Mouse (Mus musculus) heart, embryonic 12.5 days (tissue): ENCODE data around the gene Tmem115. TPM values are rescaled to one million over a fixed set of nuclear protein-coding genes. Genes with fewer than 3 reads are reported as not detected.

Source experiments
- ATAC-seq: fragments of 200-750 bp; cut with Nextera tagmentation; 2 replicates; pipeline ENCODE4 v1.8.0; 2017; ENCODE audit warnings: moderate TSS enrichment, moderate library complexity; ENCODE audit not compliant: insufficient number of reproducible peaks, low FRiP score
- H3K27ac ChIP-seq: fragments of 300-500 bp; sonication (generic); 2 replicates; pipeline ENCODE4 v1.5.1; 2016; ENCODE audit warnings: mild to moderate bottlenecking, moderate library complexity; ENCODE audit not compliant: poor library complexity, severe bottlenecking
- H3K27me3 ChIP-seq: fragments of 300-500 bp; sonication (generic); replicated peaks from 2 replicates; pipeline ENCODE4 v1.6.1; 2016; ENCODE audit warnings: mild to moderate bottlenecking, moderate library complexity
- H3K36me3 ChIP-seq: fragments of 300-500 bp; sonication (generic); 2 replicates; pipeline ENCODE4 v1.6.1; 2016; ENCODE audit warnings: mild to moderate bottlenecking, moderate library complexity
- H3K4me1 ChIP-seq: fragments of 300-500 bp; sonication (generic); replicated peaks from 2 replicates; pipeline ENCODE4 v1.6.1; 2016; ENCODE audit warnings: mild to moderate bottlenecking
- H3K4me2 ChIP-seq: fragments of 300-500 bp; sonication (generic); 2 replicates; pipeline ENCODE4 v1.6.1; 2016; ENCODE audit warnings: mild to moderate bottlenecking, moderate library complexity
- H3K4me3 ChIP-seq: fragments of 300-500 bp; sonication (generic); 2 replicates; pipeline ENCODE4 v1.5.1; 2016; ENCODE audit warnings: mild to moderate bottlenecking
- H3K9ac ChIP-seq: fragments of 300-500 bp; sonication (generic); 2 replicates; pipeline ENCODE4 v1.6.1; 2016; ENCODE audit warnings: mild to moderate bottlenecking, moderate library complexity
- H3K9me3 ChIP-seq: fragments of 300-500 bp; sonication (generic); replicated peaks from 2 replicates; pipeline ENCODE4 v1.6.1; 2016; ENCODE audit warnings: mild to moderate bottlenecking, moderate library complexity
- WGBS: fragments of 180-500 bp; shearing (Covaris S2); methylation state at CpG from one replicate; pipeline ENCODE4 v1.1.7; 2016; 5-methylcytosine and 5-hydroxymethylcytosine counted together
- polyA plus RNA-seq: library from polyadenylated mRNA; unstranded; fragments of >200 nt; fragmentation: Nextera tagmentation; extraction: Ambion mirVana; gene quantifications from 2 replicates; pipeline ENCODE4 v1.2.1, GENCODE M21; 2016

The Tmem115 gene
- polyA plus RNA-seq, 1 experiment from 2014 or later: 37.5 TPM

GRCm38 (mm10) chr9:107522400-107522711, 11.4 kb upstream of the Tmem115 start:
- 39% methylated on average over 2 of the region's 2 CpGs for WGBS
- peaks cover 36% of the 10 kb centered on the region for H3K4me1 ChIP-seq
- peak overlapping the region; percentile 59 for H3K4me2 ChIP-seq
- ATAC-seq: no peak
- peaks cover 33% of the 10 kb centered on the region for H3K27me3 ChIP-seq
- H3K9ac ChIP-seq: 0 out of 2 replicates have a peak overlapping the region, but pooled peaks have one; percentile 1
- H3K36me3 ChIP-seq: peaks cover 4% of the 10 kb centered on the region; the same call in 1 of the 2 replicates
- H3K9me3 ChIP-seq: no peaks in the 10 kb centered on the region
- no peak overlapping the region for H3K4me3 ChIP-seq
- peak overlapping the region; percentile 39; the same call in 1 of the 2 replicates for H3K27ac ChIP-seq

- H3K27me3 ChIP-seq: peaks cover 43% of the 10 kb centered on the region
- ATAC-seq: peak; percentile 66
Measured at GRCm38 (mm10) chr9:107526198-107527026, 7.3 kb upstream of the Tmem115 start.

DNA sequence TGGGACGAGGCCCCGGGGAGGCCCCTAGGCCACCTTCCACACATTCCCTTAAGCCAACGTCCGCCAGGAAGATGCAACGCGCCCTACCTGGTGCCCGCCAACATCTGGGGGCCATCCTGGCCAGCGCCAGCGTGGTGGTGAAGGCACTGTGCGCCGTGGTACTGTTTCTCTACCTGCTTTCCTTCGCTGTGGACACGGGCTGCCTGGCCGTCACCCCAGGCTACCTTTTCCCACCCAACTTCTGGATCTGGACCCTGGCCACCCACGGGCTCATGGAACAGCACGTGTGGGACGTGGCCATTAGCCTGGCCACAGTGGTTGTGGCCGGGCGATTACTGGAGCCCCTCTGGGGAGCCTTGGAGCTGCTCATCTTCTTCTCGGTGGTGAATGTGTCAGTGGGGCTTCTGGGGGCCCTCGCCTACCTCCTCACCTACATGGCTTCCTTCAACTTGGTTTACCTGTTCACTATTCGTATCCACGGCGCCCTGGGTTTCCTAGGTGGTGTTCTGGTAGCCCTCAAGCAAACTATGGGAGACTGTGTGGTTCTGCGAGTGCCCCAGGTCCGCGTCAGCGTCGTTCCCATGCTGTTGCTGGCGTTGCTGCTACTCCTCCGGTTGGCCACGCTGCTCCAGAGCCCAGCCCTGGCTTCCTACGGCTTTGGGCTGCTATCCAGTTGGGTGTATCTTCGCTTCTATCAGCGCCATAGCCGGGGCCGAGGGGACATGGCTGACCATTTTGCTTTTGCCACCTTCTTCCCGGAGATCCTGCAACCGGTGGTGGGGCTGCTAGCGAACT, 860 bp downstream of the Tmem115 start:
- peaks cover 25% of the 10 kb centered on the region for H3K4me1 ChIP-seq
- no peaks in the 10 kb centered on the region for H3K27me3 ChIP-seq
- peak overlapping the region; percentile 73 for H3K27ac ChIP-seq
- ATAC-seq: peak; percentile 17
- peak overlapping the region; percentile 79 for H3K4me3 ChIP-seq
- H3K9ac ChIP-seq: peak overlapping the region; percentile 92
- 0% methylated on average over 40 of the region's 40 CpGs for WGBS
- peak overlapping the region; percentile 91 for H3K4me2 ChIP-seq
- H3K9me3 ChIP-seq: no peaks in the 10 kb centered on the region
- peaks cover 31% of the 10 kb centered on the region for H3K36me3 ChIP-seq

More at GRCm38 (mm10) chr9:107526198-107527026, 7.3 kb upstream of the Tmem115 start:
- peak overlapping the region; percentile 43 for H3K4me3 ChIP-seq
- H3K27ac ChIP-seq: no peak overlapping the region
- H3K9ac ChIP-seq: peak overlapping the region; percentile 52
- 13% methylated on average over 44 of the region's 44 CpGs for WGBS
- peaks cover 35% of the 10 kb centered on the region for H3K4me1 ChIP-seq
- H3K4me2 ChIP-seq: peak overlapping the region; percentile 75
- no peaks in the 10 kb centered on the region for H3K9me3 ChIP-seq
- peaks cover 4% of the 10 kb centered on the region; the same call in 1 of the 2 replicates for H3K36me3 ChIP-seq

- no peak overlapping the region for H3K9ac ChIP-seq
- 92% methylated on average over 7 of the region's 7 CpGs for WGBS
- peaks cover 37% of the 10 kb centered on the region for H3K36me3 ChIP-seq
- H3K27me3 ChIP-seq: no peaks in the 10 kb centered on the region
- ATAC-seq: no peak
- H3K4me1 ChIP-seq: peaks cover 42% of the 10 kb centered on the region
- no peak overlapping the region for H3K27ac ChIP-seq
- no peak overlapping the region for H3K4me2 ChIP-seq
- no peaks in the 10 kb centered on the region for H3K9me3 ChIP-seq
- no peak overlapping the region for H3K4me3 ChIP-seq
Measured at GRCm38 (mm10) chr9:107538231-107538630, 4.5 kb downstream of the Tmem115 start.

- Histone ChIP-seq H3K9ac (no peak overlapping the region), H3K27me3 (no peaks in the 10 kb centered on the region), H3K4me2 (no peak overlapping the region), H3K4me3 (no peak overlapping the region), H3K36me3 (peaks cover 41% of the 10 kb centered on the region), H3K27ac (no peak overlapping the region), H3K9me3 (no peaks in the 10 kb centered on the region), H3K4me1 (peaks cover 42% of the 10 kb centered on the region)
- 92% methylated on average over 3 of the region's 3 CpGs for WGBS
- ATAC-seq: no peak
Measured at GRCm38 (mm10) chr9:107538711-107539110, 5.0 kb downstream of the Tmem115 start.

DNA sequence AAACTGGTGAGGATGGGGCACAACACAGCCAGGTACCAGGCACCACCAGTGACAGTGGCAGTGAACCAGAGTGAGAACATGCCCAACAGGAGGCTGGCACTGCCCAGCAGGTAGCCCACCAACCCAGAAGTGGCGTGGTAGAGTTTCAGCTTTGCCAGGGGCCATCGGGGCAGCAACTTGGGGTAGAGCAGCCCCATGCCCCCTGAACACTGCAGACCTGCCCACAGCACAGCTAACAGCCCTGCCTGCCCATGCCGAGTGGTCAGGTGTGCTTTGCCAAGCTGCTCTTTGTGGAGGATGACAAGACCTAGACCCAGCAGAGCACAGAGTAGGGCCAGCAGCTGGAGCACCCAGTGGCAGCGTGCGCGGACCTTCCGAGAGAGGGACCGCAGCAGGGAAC, 6.2 kb downstream of the Tmem115 start:
- H3K4me1 ChIP-seq: peaks cover 42% of the 10 kb centered on the region
- 92% methylated on average over 8 of the region's 8 CpGs for WGBS
- H3K36me3 ChIP-seq: peaks cover 53% of the 10 kb centered on the region

DNA sequence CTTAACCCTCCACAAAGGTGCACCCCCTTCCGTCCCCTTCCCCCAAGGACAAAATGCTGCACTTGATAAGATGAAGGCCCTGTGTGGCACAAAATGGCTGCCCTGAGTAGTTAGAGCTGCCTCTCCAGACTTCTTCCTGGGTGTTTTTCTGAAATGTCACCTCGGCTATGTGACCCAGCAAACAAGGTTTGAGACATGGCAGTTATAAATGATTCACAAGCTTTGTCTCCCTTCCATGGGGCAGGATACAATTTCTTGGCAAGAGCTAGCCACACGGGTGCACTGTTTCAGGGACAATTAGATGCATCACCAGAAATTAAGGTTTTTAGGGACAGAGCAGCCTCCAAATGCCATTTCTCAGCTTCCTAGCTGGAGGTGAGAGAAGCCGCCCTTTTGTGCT, 6.7 kb downstream of the Tmem115 start:
- WGBS: 66% methylated on average over 4 of the region's 4 CpGs
- Histone ChIP-seq H3K9me3 (no peaks in the 10 kb centered on the region), H3K4me3 (no peak overlapping the region), H3K4me2 (no peak overlapping the region), H3K36me3 (peaks cover 57% of the 10 kb centered on the region), H3K27ac (no peak overlapping the region), H3K27me3 (no peaks in the 10 kb centered on the region), H3K9ac (no peak overlapping the region), H3K4me1 (peaks cover 38% of the 10 kb centered on the region)
- ATAC-seq: no peak

More for the DNA sequence above, 6.2 kb downstream of the Tmem115 start:
- ATAC-seq: no peak
- no peak overlapping the region for H3K27ac ChIP-seq
- no peak overlapping the region for H3K9ac ChIP-seq
- no peaks in the 10 kb centered on the region for H3K27me3 ChIP-seq
- H3K4me2 ChIP-seq: no peak overlapping the region
- no peak overlapping the region for H3K4me3 ChIP-seq
- no peaks in the 10 kb centered on the region for H3K9me3 ChIP-seq

DNA sequence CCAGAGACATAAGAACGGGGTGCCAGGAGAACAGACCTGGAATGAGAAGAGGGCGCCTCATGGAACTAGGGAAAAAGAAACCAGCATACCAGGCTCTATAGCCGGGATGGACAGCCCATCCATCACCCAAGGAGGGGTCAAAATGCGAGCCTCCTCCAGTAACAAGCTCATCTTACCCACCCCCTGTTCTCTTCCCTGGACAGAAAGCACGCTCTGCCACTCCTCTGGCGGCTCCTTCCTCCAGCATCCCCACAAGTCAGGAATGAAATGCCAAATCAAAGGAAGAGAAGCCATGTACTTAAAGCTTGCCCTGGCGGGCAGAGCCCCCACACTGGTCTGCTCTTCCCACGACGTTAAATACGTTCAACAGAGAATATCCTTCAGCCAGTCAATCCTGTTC, 7.3 kb downstream of the Tmem115 start:
- Histone ChIP-seq H3K4me2 (peak overlapping the region; percentile 93), H3K36me3 (peaks cover 57% of the 10 kb centered on the region), H3K4me3 (peak overlapping the region; percentile 74), H3K9me3 (no peaks in the 10 kb centered on the region), H3K27ac (no peak overlapping the region), H3K4me1 (peaks cover 33% of the 10 kb centered on the region), H3K9ac (peak overlapping the region; percentile 86; the same call in 1 of the 2 replicates), H3K27me3 (no peaks in the 10 kb centered on the region)
- 27% methylated on average over 10 of the region's 10 CpGs for WGBS
- ATAC-seq: no peak

GRCm38 (mm10) chr9:107541474-107542351, 8.0 kb downstream of the Tmem115 start, which contains the start of the genes Cyb561d2 and Nprl2:
Gene Cyb561d2, minus strand, starts transcription at chr9:107542193.
Gene Nprl2, plus strand, starts transcription at chr9:107542226.
- peak within 1 kb of the TSS; percentile 86 for H3K9ac ChIP-seq
- WGBS: 1% methylated on average over 46 of the region's 46 CpGs
- H3K27me3 ChIP-seq: no peaks in the 10 kb centered on the region
- peak within 1 kb of the TSS; percentile 74 for H3K4me3 ChIP-seq
- ATAC-seq: peak; percentile 88
- no peaks in the 10 kb centered on the region for H3K9me3 ChIP-seq
- H3K27ac ChIP-seq: peak within 1 kb of the TSS; percentile 38; the same call in 1 of the 2 replicates
- H3K4me1 ChIP-seq: peaks cover 28% of the 10 kb centered on the region
- H3K36me3 ChIP-seq: peaks cover 54% of the 10 kb centered on the region
- peak within 1 kb of the TSS; percentile 93 for H3K4me2 ChIP-seq

DNA sequence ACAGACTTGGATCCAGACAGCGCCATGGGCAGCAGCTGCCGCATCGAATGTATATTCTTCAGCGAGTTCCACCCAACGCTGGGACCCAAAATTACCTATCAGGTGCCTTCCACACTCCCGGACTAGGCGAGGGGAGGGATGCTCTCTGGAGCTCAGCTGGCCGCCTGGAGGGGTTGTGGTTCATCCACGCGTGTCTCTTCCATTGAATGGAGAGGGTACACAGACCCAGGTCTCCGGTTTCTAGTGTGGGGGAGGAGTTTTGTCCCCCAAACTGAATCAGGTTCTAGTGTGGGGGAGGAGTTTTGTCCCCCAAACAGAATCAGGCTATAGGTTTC, 8.6 kb downstream of the Tmem115 start:
- ATAC-seq: peak; percentile 5; the same call in 1 of the 2 replicates
- peak overlapping the region; percentile 38; the same call in 1 of the 2 replicates for H3K27ac ChIP-seq
- peak overlapping the region; percentile 86 for H3K9ac ChIP-seq
- peaks cover 49% of the 10 kb centered on the region for H3K36me3 ChIP-seq
- H3K4me3 ChIP-seq: peak overlapping the region; percentile 74
- peaks cover 28% of the 10 kb centered on the region for H3K4me1 ChIP-seq
- H3K27me3 ChIP-seq: no peaks in the 10 kb centered on the region
- H3K4me2 ChIP-seq: peak overlapping the region; percentile 93
- H3K9me3 ChIP-seq: no peaks in the 10 kb centered on the region
- 2% methylated on average over 11 of the region's 11 CpGs for WGBS
